Mouse (Mus musculus): ENCODE measurements around the gene Bsg. TPM values are rescaled to one million over a fixed set of nuclear protein-coding genes. Genes with fewer than 3 reads are reported as not detected.
"Not testable (repeated sequence)": the region's sequence is repeated elsewhere in the genome, so short reads cannot be mapped to it uniquely, and the experiment has no call there.

The Bsg gene
- total RNA-seq, 1 experiment, result 858 TPM

DNA sequence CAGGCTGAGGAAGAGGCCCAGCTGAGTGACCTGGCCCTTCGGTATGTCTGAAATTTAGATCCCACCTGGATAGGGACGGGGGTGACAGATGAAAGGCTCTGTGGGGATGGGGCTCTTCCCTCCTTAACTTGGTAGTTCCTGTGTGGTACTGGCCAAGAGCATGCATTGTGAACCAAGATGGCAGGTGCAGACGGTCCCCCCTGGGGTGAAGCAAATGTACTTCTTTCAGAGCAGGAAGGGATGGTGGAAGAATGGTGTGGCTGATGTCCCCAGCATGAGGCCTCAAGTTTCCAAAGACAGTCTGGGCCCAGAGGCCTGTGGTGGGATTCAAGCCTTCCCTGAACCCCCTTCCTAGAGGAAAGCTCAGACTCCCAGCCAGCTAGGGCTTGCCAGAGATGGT, 51.6 kb downstream of the Bsg start:
- Histone ChIP-seq H3K4me1 (ENCODE audit: control insufficient read depth in 2 of 2, insufficient read depth in 2 of 2, low read length in 2 of 2, poor library complexity in 1 of 2) (peaks cover 2 to 7% of the 10 kb centered on the region in 2 experiments; a peak in 2 of 4 replicates), H3K36me3 (ENCODE audit: control insufficient read depth, insufficient read depth, low read length, poor library complexity, severe bottlenecking) (peaks cover 22% of the 10 kb centered on the region), H3K27ac (ENCODE audit: insufficient read depth, low read depth, low read length, poor library complexity, severe bottlenecking) (no peak overlapping the region), H3K4me3 (ENCODE audit: insufficient read depth in 1 of 2, low read depth in 1 of 2, low read length in 2 of 2, poor library complexity in 1 of 2, severe bottlenecking in 1 of 2) (no peak overlapping the region), H3K9me3 (ENCODE audit: control insufficient read depth, insufficient read depth, low read depth, low read length) (no peaks in the 10 kb centered on the region), H3K9ac (ENCODE audit: insufficient read depth, low read depth, low read length, poor library complexity, severe bottlenecking) (no peak overlapping the region)
- no peak for DNase-seq (ENCODE audit: low read depth, low spot score)
- no peak for TF ChIP-seq ZNF384 (IDR thresholded peaks at IDR 0.05; ENCODE audit: low read depth, low read length)
- TF ChIP-seq MAFK (IDR thresholded peaks at IDR 0.05; ENCODE audit: insufficient read depth, low read depth, low read length), result no peak
- no peak for TF ChIP-seq ZC3H11A (IDR thresholded peaks at IDR 0.05; ENCODE audit: borderline replicate concordance, low read depth, low read length)
- TF ChIP-seq HCFC1 (IDR thresholded peaks at IDR 0.05; ENCODE audit: borderline replicate concordance, insufficient read depth, low read length), result no peak
- no peak for TF ChIP-seq CHD2 (IDR thresholded peaks at IDR 0.05; ENCODE audit: low read depth, low read length)
- in situ Hi-C loops (cut with MboI; ENCODE audit: low sequenced_read_pairs in 2 of 2, unreplicated experiment in 2 of 2), result no loop called here

DNA sequence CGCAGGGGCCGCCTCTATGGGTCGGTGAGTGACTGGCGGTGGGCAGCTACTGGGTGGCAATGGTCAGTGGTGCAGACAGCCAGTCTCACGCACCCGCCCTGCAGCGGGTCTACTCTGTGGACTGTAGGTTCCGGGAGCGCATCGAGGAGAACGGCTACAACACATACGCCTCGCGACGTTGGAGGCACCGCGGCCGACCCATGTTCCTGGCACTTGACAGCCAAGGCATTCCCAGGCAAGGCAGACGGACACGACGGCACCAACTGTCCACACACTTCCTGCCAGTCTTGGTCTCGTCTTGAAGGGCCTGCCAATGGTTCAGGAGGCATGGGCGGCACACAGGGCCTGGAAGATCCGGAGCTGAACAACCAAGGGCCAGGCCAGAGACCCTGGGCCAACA, 52.4 kb downstream of the Bsg start:
- H3K4me3 ChIP-seq (ENCODE audit: insufficient read depth in 1 of 2, low read depth in 1 of 2, low read length in 2 of 2, poor library complexity in 1 of 2, severe bottlenecking in 1 of 2), result peak overlapping the region; percentile 27 to 53; a peak in 3 of 4 replicates
- TF ChIP-seq HCFC1 (IDR thresholded peaks at IDR 0.05; ENCODE audit: borderline replicate concordance, insufficient read depth, low read length), result no peak
- no peak for TF ChIP-seq ZC3H11A (IDR thresholded peaks at IDR 0.05; ENCODE audit: borderline replicate concordance, low read depth, low read length)
- no peak for TF ChIP-seq CHD2 (IDR thresholded peaks at IDR 0.05; ENCODE audit: low read depth, low read length)
- TF ChIP-seq ZNF384 (IDR thresholded peaks at IDR 0.05; ENCODE audit: low read depth, low read length), result no peak
- TF ChIP-seq MAFK (IDR thresholded peaks at IDR 0.05; ENCODE audit: insufficient read depth, low read depth, low read length), result no peak
- no peak overlapping the region for H3K9ac ChIP-seq (ENCODE audit: insufficient read depth, low read depth, low read length, poor library complexity, severe bottlenecking)
- H3K27ac ChIP-seq (ENCODE audit: insufficient read depth, low read depth, low read length, poor library complexity, severe bottlenecking), result no peak overlapping the region
- in situ Hi-C loops (cut with MboI; ENCODE audit: low sequenced_read_pairs in 2 of 2, unreplicated experiment in 2 of 2), result no loop called here
- no peaks in the 10 kb centered on the region for H3K9me3 ChIP-seq (ENCODE audit: control insufficient read depth, insufficient read depth, low read depth, low read length)
- peaks cover 30% of the 10 kb centered on the region for H3K36me3 ChIP-seq (ENCODE audit: control insufficient read depth, insufficient read depth, low read length, poor library complexity, severe bottlenecking)
- no peak for DNase-seq (ENCODE audit: low read depth, low spot score)
- peaks cover 2 to 7% of the 10 kb centered on the region in 2 experiments; a peak in 2 of 4 replicates for H3K4me1 ChIP-seq (ENCODE audit: control insufficient read depth in 2 of 2, insufficient read depth in 2 of 2, low read length in 2 of 2, poor library complexity in 1 of 2)

DNA sequence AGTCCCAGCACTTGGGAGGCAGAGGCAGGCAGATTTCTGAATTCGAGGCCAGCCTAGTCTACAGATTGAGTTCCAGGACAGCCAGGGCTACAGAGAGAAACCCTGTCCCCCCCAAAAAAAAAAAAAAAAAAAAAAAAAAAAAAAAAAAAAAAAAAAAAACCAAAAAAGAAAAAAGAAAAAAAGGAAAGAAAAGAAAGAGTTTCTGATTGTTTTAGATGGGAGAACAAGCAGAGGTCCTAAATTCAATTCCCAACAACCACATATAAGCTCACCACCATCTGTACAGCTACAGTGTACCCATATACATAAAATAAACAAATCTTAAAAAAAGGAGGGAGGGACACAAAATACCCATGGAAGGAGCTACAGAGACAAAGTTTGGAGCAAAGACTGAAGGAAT, 55.4 kb downstream of the Bsg start:
- H3K9me3 ChIP-seq (ENCODE audit: control insufficient read depth, insufficient read depth, low read depth, low read length); H3K4me1 ChIP-seq (ENCODE audit: control insufficient read depth in 2 of 2, insufficient read depth in 2 of 2, low read length in 2 of 2, poor library complexity in 1 of 2); H3K9ac ChIP-seq (ENCODE audit: insufficient read depth, low read depth, low read length, poor library complexity, severe bottlenecking); DNase-seq (ENCODE audit: low read depth, low spot score); H3K27ac ChIP-seq (ENCODE audit: insufficient read depth, low read depth, low read length, poor library complexity, severe bottlenecking); H3K4me3 ChIP-seq (ENCODE audit: insufficient read depth in 1 of 2, low read depth in 1 of 2, low read length in 2 of 2, poor library complexity in 1 of 2, severe bottlenecking in 1 of 2); in situ Hi-C loops (cut with MboI; ENCODE audit: low sequenced_read_pairs in 2 of 2, unreplicated experiment in 2 of 2): not testable (repeated sequence)
- peaks cover 50% of the 10 kb centered on the region for H3K36me3 ChIP-seq (ENCODE audit: control insufficient read depth, insufficient read depth, low read length, poor library complexity, severe bottlenecking)
- TF ChIP-seq ZNF384 (IDR thresholded peaks at IDR 0.05; ENCODE audit: low read depth, low read length), result peak; percentile 64; the same call in 1 of the 2 replicates

DNA sequence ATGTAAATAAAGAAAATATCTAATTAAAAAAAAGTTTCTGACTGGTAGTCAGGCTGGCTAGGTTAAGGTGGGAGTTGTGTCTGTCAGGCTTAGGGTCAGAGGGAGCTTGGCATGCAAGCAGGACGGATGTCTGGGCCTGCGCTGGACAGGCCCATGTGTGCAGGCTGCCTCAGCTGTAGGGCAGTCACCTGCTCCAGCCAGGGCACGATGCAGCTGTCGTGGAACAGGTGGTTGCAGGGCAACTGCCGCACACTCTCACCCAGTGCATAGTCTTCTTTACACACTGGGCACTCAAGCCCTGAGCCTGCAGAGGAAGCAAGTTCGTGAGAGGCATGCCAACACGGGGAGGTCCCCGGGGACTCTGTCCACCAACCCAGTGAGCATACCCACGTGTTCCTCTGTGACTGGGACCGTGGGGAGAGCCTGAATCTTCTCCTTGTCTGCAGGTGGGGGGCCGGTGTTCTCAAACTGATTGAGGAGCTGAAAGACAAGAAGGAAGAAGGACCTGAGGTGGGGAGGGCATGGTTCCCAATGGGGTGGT, 56.4 kb downstream of the Bsg start:
- no peak overlapping the region for H3K4me3 ChIP-seq (ENCODE audit: insufficient read depth in 1 of 2, low read depth in 1 of 2, low read length in 2 of 2, poor library complexity in 1 of 2, severe bottlenecking in 1 of 2)
- no peak for TF ChIP-seq ZNF384 (IDR thresholded peaks at IDR 0.05; ENCODE audit: low read depth, low read length)
- TF ChIP-seq MAFK (IDR thresholded peaks at IDR 0.05; ENCODE audit: insufficient read depth, low read depth, low read length), result no peak
- no peak for TF ChIP-seq ZC3H11A (IDR thresholded peaks at IDR 0.05; ENCODE audit: borderline replicate concordance, low read depth, low read length)
- no peak for TF ChIP-seq HCFC1 (IDR thresholded peaks at IDR 0.05; ENCODE audit: borderline replicate concordance, insufficient read depth, low read length)
- no peak for TF ChIP-seq CHD2 (IDR thresholded peaks at IDR 0.05; ENCODE audit: low read depth, low read length)
- in situ Hi-C loops (cut with MboI; ENCODE audit: low sequenced_read_pairs in 2 of 2, unreplicated experiment in 2 of 2), result no loop called here

More for the DNA sequence above, 56.4 kb downstream of the Bsg start:
- Histone ChIP-seq H3K4me1 (ENCODE audit: control insufficient read depth in 2 of 2, insufficient read depth in 2 of 2, low read length in 2 of 2, poor library complexity in 1 of 2) (peaks cover 1 to 16% of the 10 kb centered on the region in 2 experiments; a peak in 1 of 4 replicates), H3K9me3 (ENCODE audit: control insufficient read depth, insufficient read depth, low read depth, low read length) (no peaks in the 10 kb centered on the region), H3K27ac (ENCODE audit: insufficient read depth, low read depth, low read length, poor library complexity, severe bottlenecking) (no peak overlapping the region), H3K36me3 (ENCODE audit: control insufficient read depth, insufficient read depth, low read length, poor library complexity, severe bottlenecking) (peaks cover 52% of the 10 kb centered on the region), H3K9ac (ENCODE audit: insufficient read depth, low read depth, low read length, poor library complexity, severe bottlenecking) (no peak overlapping the region)
- no peak for DNase-seq (ENCODE audit: low read depth, low spot score)

Other genes starting within 250 kb of the Bsg start
- gene Vmn2r83, start 235.8 kb upstream of the Bsg start, total RNA-seq (2012; rRNA removed), result not detected in 2 replicates
- gene Plpp2, start 170.7 kb upstream of the Bsg start, total RNA-seq (2012; rRNA removed), result 27.2 and 32.2 TPM in 2 replicates
- gene Mier2, start 149.3 kb upstream of the Bsg start, total RNA-seq (2012; rRNA removed), result 58.5 and 89.6 TPM in 2 replicates
- not detected in 2 replicates for gene Theg, start 117.2 kb upstream of the Bsg start, total RNA-seq (2012; rRNA removed)
- 0.31 and 0.58 TPM in 2 replicates for gene C2cd4c, start 90.5 kb upstream of the Bsg start, total RNA-seq (2012; rRNA removed)
- 4.3 and 8.6 TPM in 2 replicates for gene Shc2, start 66.6 kb upstream of the Bsg start, total RNA-seq (2012; rRNA removed)
- not detected in 2 replicates for gene Odf3l2, start 58.8 kb upstream of the Bsg start, total RNA-seq (2012; rRNA removed)
- gene Madcam1, start 39.9 kb upstream of the Bsg start, total RNA-seq (2012; rRNA removed), result 2.7 and 6.3 TPM in 2 replicates
- gene Tpgs1, start 35.1 kb upstream of the Bsg start, total RNA-seq (2012; rRNA removed), result 29.9 and 46.7 TPM in 2 replicates
- 491 and 507 TPM in 2 replicates for gene Cdc34, start 22.3 kb upstream of the Bsg start, total RNA-seq (2012; rRNA removed)
- gene Gzmm, start 15.5 kb upstream of the Bsg start, total RNA-seq (2012; rRNA removed), result 2.5 and 4.5 TPM in 2 replicates
- 5.0 and 11.8 TPM in 2 replicates for gene Hcn2, start 12.1 kb downstream of the Bsg start, total RNA-seq (2012; rRNA removed)
- 109 and 159 TPM in 2 replicates for gene Polrmt, start 42.1 kb downstream of the Bsg start, total RNA-seq (2012; rRNA removed)
- 1.5 and 1.9 TPM in 2 replicates for gene Fgf22, start 50.6 kb downstream of the Bsg start, total RNA-seq (2012; rRNA removed)
- 66.7 and 70.8 TPM in 2 replicates for gene Rnf126, start 62.5 kb downstream of the Bsg start, total RNA-seq (2012; rRNA removed)
- gene Fstl3, start 72.8 kb downstream of the Bsg start, total RNA-seq (2012; rRNA removed), result 5.7 and 7.1 TPM in 2 replicates
- 0.27 and 0.37 TPM in 2 replicates for gene Prss57, start 86.5 kb downstream of the Bsg start, total RNA-seq (2012; rRNA removed)
- 10.7 and 12.7 TPM in 2 replicates for gene Palm, start 89.1 kb downstream of the Bsg start, total RNA-seq (2012; rRNA removed)
- 1.7 and 2.2 TPM in 2 replicates for gene Misp, start 116.5 kb downstream of the Bsg start, total RNA-seq (2012; rRNA removed)
- gene Ptbp1, start 149.9 kb downstream of the Bsg start, total RNA-seq (2012; rRNA removed), result 403 and 408 TPM in 2 replicates
- gene Prtn3, start 170.0 kb downstream of the Bsg start, total RNA-seq (2012; rRNA removed), result 1.0 and 1.3 TPM in 2 replicates
- gene Plppr3, start 170.1 kb downstream of the Bsg start, total RNA-seq (2012; rRNA removed), result 3.7 and 7.8 TPM in 2 replicates
- not detected in 2 replicates for gene Elane, start 181.8 kb downstream of the Bsg start, total RNA-seq (2012; rRNA removed)
- gene Cfd, start 186.4 kb downstream of the Bsg start, total RNA-seq (2012; rRNA removed), result not detected in 2 replicates
- gene Med16, start 204.4 kb downstream of the Bsg start, total RNA-seq (2012; rRNA removed), result 21.0 and 24.9 TPM in 2 replicates
- gene Gm26602, start 206.4 kb downstream of the Bsg start, total RNA-seq (2012; rRNA removed), result 2.3 and 8.3 TPM in 2 replicates
- 0.85 and 2.4 TPM in 2 replicates for gene Kiss1r, start 212.5 kb downstream of the Bsg start, total RNA-seq (2012; rRNA removed)
- gene R3hdm4, start 216.7 kb downstream of the Bsg start, total RNA-seq (2012; rRNA removed), result 24.0 and 28.2 TPM in 2 replicates
- gene Arid3a, start 222.6 kb downstream of the Bsg start, total RNA-seq (2012; rRNA removed), result 10.8 and 16.3 TPM in 2 replicates